Mouse (Mus musculus) subcutaneous adipose tissue, adult 2 months (tissue): Measurements from ENCODE around the gene Vmn1r125. TPM values are rescaled to one million over a fixed set of nuclear protein-coding genes. Genes with fewer than 3 reads are reported as not detected.

Experiments used
- polyA plus RNA-seq: library from polyadenylated mRNA; depleted of rRNA; stranded (reverse); fragments of >200 nt; gene quantifications from 2 replicates; pipeline ENCODE4 v1.2.3, GENCODE M21; 2012; ENCODE audit warnings: low replicate concordance; rRNA removed

Gene Vmn1r125
- polyA plus RNA-seq: not detected in 2 replicates

DNA sequence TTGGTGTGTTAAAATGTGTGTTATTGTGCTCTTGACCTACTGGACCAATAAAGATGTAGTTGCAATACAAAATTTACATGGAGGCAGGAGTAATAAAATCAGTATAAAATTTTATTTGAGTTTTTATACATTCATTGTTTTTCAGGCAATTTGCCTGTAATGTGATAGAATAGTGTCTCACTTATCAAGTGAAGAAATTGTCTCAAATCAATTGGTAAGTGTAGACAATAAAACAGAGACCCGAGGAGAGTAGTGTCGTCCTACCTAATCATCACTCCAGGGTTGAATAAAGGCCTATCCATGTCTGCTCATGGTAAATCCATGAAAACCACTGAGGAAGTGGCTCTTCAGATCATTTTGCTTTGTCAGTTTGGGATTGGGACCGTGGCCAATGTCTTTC, at the start of gene Vmn1r125:
Gene Vmn1r125, plus strand, starts transcription at position 301 of the 400 bp plus-strand sequence.

DNA sequence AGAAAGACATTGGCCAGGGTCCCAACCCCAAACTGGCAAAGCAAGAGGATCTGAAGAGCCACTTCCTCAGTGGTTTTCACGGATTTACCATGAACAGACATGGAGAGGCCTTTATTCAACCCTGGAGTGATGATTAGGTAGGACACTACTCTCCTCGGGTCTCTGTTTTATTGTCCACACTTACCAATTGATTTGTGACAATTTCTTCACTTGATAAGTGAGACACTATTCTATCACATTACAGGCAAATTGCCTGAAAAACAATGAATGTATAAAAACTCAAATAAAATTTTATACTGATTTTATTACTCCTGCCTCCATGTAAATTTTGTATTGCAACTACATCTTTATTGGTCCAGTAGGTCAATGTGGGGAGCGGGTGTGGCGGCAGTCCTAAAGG, 11.5 kb upstream of the Vmn1r125 start, which contains the start of gene Vmn1r124:
Gene Vmn1r124, minus strand, starts transcription at position 101 of the 400 bp plus-strand sequence.

DNA sequence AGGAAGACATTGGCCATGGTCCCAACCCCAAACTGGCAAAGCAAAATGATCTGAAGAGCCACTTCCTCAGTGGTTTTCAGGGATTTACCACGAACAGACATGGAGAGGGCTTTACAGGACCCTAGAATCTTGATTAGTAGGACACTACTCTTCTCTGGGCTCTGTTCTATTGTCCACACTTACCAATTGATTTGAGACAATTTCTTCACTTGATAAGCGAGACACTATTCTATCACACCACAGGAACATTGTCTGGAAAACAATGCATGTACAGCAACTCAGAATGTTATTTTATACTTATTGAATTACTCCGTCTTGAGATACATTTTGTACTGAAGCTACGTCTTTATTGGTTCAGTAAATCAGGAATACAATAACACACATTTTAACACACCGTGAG, 29.4 kb downstream of the Vmn1r125 start, which contains the start of gene Vmn1r126:
Gene Vmn1r126, minus strand, starts transcription at position 101 of the 400 bp plus-strand sequence.

DNA sequence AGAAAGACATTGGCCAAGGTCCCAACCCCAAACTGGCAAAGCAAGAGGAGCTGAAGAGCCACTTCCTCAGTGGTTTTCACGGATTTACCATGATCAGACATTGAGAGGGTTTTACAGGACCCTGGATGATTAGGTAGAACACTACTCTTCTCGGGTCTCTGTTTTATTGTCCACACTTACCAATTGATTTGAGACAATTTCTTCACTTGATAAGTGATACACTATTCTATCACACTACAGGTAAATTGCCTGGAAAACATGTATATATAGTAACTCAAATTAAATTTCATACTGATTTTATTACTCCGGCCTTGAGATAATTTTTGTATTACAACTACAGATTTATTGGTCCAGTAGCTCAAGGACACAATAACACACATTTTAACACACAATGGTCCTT, 47.8 kb downstream of the Vmn1r125 start, which contains the start of gene Vmn1r127:
Gene Vmn1r127, minus strand, starts transcription at position 101 of the 400 bp plus-strand sequence.

Other genes with a start within 250 kb of the Vmn1r125 start
- not detected in 2 replicates for gene Vmn1r120, start 218.4 kb upstream of the Vmn1r125 start, polyA plus RNA-seq
- gene Vmn1r121, start 173.7 kb upstream of the Vmn1r125 start, polyA plus RNA-seq: not detected in 2 replicates
- not detected in 2 replicates for gene Vmn1r122, start 138.1 kb upstream of the Vmn1r125 start, polyA plus RNA-seq
- not detected in 2 replicates for gene Vmn1r123, start 110.0 kb upstream of the Vmn1r125 start, polyA plus RNA-seq
- gene Gm5157, start 81.8 kb upstream of the Vmn1r125 start, polyA plus RNA-seq: not detected in 2 replicates
- gene Vmn1r124, start 11.6 kb upstream of the Vmn1r125 start, polyA plus RNA-seq: not detected in 2 replicates
- gene Vmn1r126, start 29.3 kb downstream of the Vmn1r125 start, polyA plus RNA-seq: not detected in 2 replicates
- gene Vmn1r127, start 47.7 kb downstream of the Vmn1r125 start, polyA plus RNA-seq: not detected in 2 replicates
- gene Vmn1r128, start 77.2 kb downstream of the Vmn1r125 start, polyA plus RNA-seq: not detected in 2 replicates
- not detected in 2 replicates for gene Vmn1r129, start 89.1 kb downstream of the Vmn1r125 start, polyA plus RNA-seq
- not detected in 2 replicates for gene Gm6882, start 160.6 kb downstream of the Vmn1r125 start, polyA plus RNA-seq
- not detected in 2 replicates for gene Vmn1r130, start 239.6 kb downstream of the Vmn1r125 start, polyA plus RNA-seq